Mouse (Mus musculus): ENCODE results near the gene Jmjd6. TPM values are rescaled to one million over a fixed set of nuclear protein-coding genes. Genes with fewer than 3 reads are reported as not detected.
"Not testable (repeated sequence)": the region's sequence is repeated elsewhere in the genome, so short reads cannot be mapped to it uniquely, and the experiment has no call there.

The Jmjd6 gene
- polyA plus RNA-seq, 1 experiment from 2014 or later, result 82.9 TPM

DNA sequence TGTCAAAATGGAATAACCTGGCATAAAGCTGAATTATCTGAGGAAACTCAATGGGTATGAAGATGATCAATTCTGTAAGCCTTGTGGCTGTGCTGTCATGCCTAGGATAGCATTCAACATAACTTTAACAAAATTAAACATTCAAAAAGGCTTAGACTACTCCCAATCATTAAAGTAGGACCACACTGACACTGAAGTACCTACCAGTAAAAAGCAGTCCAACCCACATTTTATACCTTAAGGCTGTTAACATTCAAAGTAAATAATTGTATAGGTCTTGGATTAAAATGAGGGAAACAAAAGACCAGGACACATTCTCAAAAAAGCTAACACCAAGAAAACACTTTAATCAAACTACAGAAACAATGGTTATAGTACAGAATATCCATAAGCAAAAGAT is 6.3 kb upstream of the Jmjd6 start:
- H3K4me3 ChIP-seq, result no peak overlapping the region
- peaks cover 22% of the 10 kb centered on the region for H3K4me1 ChIP-seq
- peaks cover 26% of the 10 kb centered on the region for H3K36me3 ChIP-seq
- H3K9me3 ChIP-seq (replicated peaks), result no peaks in the 10 kb centered on the region
- H3K27me3 ChIP-seq, result no peaks in the 10 kb centered on the region
- ATAC-seq (ENCODE audit: low FRiP score), result no peak
- no peak overlapping the region for H3K27ac ChIP-seq
- no peak overlapping the region for H3K9ac ChIP-seq
- H3K4me2 ChIP-seq (replicated peaks), result no peak overlapping the region

DNA sequence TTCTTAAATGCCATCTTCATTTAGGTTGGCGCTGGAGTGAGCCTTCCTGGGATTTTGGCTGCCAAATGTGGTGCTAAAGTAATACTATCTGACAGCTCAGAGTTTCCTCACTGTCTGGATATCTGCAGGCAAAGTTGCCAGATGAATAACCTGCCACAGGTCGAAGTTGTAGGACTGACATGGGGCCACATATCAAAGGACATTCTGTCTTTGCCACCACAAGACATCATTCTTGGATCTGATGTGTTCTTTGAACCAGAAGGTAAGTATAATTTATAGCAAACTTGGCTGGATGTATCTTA is 5.6 kb upstream of the Jmjd6 start:
- not testable (repeated sequence) for H3K4me2 ChIP-seq (replicated peaks); H3K9ac ChIP-seq; H3K27ac ChIP-seq; H3K27me3 ChIP-seq; H3K4me3 ChIP-seq; ATAC-seq (ENCODE audit: low FRiP score); H3K9me3 ChIP-seq (replicated peaks)
- Histone ChIP-seq H3K4me1 (peaks cover 23% of the 10 kb centered on the region), H3K36me3 (peaks cover 26% of the 10 kb centered on the region)
- 77% methylated on average over 2 of the region's 2 CpGs for WGBS

DNA sequence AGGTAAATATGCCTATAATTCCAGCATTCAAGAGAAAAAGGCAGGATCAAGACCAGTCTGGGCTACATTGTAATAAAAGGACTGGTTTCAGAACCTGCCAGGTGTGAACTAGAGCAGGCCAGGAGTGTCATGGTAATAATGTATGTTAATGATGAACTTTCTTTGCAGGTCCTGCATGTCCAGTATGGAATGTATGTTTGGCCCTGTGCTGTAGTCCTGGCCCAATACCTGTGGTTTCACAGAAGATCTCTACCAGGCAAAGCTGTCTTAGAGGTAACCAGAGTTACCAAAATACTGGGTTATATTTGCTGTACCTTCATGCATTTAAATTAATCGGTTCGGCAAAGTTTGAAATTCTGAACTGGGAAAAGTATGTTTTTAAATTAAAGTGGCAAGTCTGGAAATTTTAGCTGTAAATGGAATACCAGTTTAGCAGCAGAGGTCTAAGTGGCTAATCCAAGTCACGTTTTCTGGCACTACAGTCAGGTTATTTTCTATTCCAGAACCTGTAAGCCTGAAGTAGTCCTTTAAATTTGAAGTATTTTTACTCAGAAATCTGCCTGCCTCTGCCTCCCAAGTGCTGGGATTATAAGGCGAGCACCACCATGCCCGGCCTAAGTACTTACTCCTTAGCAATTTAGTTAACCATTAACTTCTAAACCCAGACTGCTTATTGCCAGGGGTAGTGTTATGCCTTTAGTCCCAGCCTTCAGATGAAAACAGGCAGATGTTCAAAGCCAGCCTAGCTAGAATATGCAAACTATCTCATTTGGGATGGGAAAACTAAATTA is 5.0 kb upstream of the Jmjd6 start:
- Histone ChIP-seq H3K4me2 (replicated peaks) (no peak overlapping the region), H3K36me3 (peaks cover 26% of the 10 kb centered on the region), H3K4me3 (no peak overlapping the region), H3K9me3 (replicated peaks) (no peaks in the 10 kb centered on the region), H3K27ac (no peak overlapping the region), H3K27me3 (no peaks in the 10 kb centered on the region), H3K4me1 (peaks cover 24% of the 10 kb centered on the region), H3K9ac (no peak overlapping the region)
- WGBS, result 79% methylated on average over 5 of the region's 5 CpGs
- ATAC-seq (ENCODE audit: low FRiP score), result no peak

DNA sequence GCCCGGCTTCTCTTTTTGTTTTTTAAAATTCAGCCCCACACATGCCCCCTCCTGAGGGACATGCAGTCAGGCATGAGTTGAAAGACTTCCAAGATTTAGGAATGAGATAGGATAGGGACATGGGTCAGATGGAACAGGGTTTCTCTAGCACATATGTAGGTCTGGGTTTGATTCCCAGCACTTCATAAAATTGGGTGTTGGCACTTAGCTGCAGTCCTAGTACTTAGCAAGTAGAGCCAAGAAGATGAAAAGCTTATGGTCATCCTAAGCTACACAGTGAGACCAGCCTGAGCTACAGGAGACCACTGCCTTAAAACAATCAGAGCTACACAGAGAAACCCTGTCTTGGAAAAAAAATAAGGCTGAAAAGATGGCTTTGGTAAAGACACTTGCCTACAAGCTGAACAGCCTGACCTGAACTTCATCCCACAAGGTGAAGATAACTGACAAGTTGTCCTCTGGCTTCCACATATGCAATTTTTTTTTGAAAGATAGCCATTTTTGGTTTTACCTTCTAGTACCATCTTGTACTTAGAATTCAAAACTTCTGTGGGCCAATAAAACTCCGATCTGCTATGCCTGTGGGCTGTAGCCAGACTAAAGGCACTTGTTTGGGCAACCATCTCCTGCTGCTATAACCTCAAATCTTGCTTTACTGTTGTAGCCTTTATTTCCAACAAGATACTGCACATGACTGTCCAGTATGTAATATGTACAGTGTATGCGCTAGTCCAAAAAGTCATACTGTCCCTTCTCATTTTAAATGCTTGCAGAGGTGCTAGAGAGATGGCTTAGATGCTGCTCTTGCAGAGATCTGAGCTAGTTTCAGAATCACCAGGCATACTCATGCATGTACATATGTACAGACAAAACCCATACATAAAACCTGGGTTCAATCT is 4.2 kb upstream of the Jmjd6 start:
- no peak overlapping the region for H3K27ac ChIP-seq
- no peak overlapping the region for H3K4me2 ChIP-seq (replicated peaks)
- H3K9me3 ChIP-seq (replicated peaks), result no peaks in the 10 kb centered on the region
- no peak overlapping the region for H3K9ac ChIP-seq
- 88% methylated on average over 3 of the region's 3 CpGs for WGBS
- ATAC-seq (ENCODE audit: low FRiP score), result no peak
- H3K4me3 ChIP-seq, result no peak overlapping the region
- peaks cover 24% of the 10 kb centered on the region for H3K4me1 ChIP-seq
- H3K27me3 ChIP-seq, result no peaks in the 10 kb centered on the region
- peaks cover 26% of the 10 kb centered on the region for H3K36me3 ChIP-seq

DNA sequence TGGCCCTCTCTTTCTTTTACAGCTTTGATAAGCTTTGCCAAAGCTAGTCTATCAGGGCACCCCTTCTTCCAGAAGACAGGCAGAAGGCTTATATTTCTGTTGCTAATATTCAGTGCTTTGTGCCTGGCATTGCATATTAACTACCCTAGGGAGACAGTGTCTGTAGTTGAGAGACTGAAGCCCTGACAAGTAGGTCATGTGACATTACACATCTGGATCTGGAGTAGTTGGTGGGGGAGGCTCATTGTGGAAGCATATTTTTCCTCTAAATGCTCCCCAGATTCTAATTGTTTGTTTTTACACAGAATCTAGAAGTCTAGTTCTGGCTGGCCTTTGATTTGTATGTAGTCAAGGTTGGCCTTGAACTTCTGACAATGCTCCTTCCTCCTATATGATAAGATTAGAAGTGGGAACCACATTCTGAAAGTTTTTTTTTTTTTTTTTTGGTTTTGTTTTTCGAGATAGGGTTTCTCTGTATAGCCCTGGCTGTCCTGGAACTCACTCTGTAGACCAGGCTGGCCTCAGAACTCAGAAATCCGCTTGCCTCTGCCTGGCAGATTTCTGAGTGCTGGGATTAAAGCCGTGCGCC is 3.4 kb upstream of the Jmjd6 start:
- peaks cover 30% of the 10 kb centered on the region for H3K4me1 ChIP-seq
- H3K9ac ChIP-seq, result no peak overlapping the region
- 79% methylated on average over 4 of the region's 4 CpGs for WGBS
- H3K9me3 ChIP-seq (replicated peaks), result no peaks in the 10 kb centered on the region
- no peak overlapping the region for H3K4me2 ChIP-seq (replicated peaks)
- no peak overlapping the region for H3K27ac ChIP-seq
- H3K4me3 ChIP-seq, result no peak overlapping the region
- peaks cover 26% of the 10 kb centered on the region for H3K36me3 ChIP-seq
- H3K27me3 ChIP-seq, result no peaks in the 10 kb centered on the region
- no peak for ATAC-seq (ENCODE audit: low FRiP score)

DNA sequence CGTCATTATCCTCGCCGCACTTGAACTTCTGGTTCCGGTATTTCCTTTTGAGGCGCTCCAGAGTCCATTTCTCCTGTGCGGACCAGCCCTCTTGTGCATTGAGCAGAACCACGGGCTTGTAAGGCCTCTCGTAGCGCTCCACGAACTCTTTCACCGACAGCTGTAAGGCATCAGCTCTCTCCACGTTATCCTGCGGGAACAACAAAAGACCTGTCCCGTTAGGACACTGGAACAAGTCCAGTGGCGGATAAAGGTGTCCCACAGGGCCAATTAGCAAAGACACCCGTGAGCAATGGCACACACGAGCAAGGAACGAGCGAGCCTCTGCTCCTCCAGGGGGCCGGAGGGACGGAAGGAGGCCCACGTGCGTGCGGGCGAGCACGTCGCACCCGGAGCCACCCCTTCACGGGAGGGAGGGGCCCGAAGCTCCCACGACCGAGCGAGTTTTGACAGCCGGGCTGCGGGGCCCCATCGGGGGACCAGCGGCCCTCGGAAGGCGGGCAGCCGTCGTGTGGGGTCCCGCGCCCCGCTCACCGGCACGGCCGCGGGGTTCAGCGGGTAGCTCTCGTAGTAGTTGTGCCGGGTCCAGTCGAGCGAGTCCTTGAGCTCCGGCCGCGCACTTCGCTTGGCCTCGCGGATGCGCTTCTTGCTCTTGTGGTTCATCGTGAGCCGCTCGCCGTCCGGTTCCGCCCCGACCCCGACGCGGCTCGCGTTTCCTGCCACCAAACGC is 553 bp downstream of the Jmjd6 start:
- peaks cover 48% of the 10 kb centered on the region for H3K4me1 ChIP-seq
- peak overlapping the region; percentile 90 for H3K4me2 ChIP-seq (replicated peaks)
- ATAC-seq (ENCODE audit: low FRiP score), result peak; percentile 73
- H3K36me3 ChIP-seq, result peaks cover 38% of the 10 kb centered on the region
- peak overlapping the region; percentile 78 for H3K9ac ChIP-seq
- no peaks in the 10 kb centered on the region for H3K9me3 ChIP-seq (replicated peaks)
- under 1% methylated on average over 62 of the region's 73 CpGs for WGBS
- H3K27ac ChIP-seq, result peak overlapping the region; percentile 95
- H3K27me3 ChIP-seq, result no peaks in the 10 kb centered on the region
- H3K4me3 ChIP-seq, result peak overlapping the region; percentile 73

DNA sequence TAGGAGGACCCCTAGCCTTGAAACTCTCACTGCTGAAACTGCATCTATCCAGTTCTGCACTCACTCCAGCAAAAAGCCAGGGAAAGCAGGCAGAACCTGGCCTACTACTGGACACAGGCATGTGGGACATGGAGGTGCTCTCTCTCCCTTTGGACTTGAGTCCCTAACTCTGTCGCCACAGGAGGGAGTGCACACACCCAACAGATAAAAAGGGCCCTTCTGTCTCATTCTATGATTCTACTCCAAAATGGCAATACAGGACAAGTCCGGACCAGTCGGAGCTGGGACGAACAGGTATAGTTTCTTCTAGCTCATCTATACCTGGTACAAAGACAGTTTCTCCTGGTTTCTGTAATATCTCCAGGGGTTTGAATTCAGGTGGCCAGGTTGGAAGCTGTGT is 2.5 kb downstream of the Jmjd6 start:
- Histone ChIP-seq H3K4me3 (peak overlapping the region; percentile 73; the same call in 1 of the 2 replicates), H3K36me3 (peaks cover 52% of the 10 kb centered on the region), H3K27me3 (no peaks in the 10 kb centered on the region), H3K9ac (peak overlapping the region; percentile 78), H3K4me2 (replicated peaks) (peak overlapping the region; percentile 90), H3K27ac (no peak overlapping the region), H3K4me1 (peaks cover 43% of the 10 kb centered on the region), H3K9me3 (replicated peaks) (no peaks in the 10 kb centered on the region)
- no peak for ATAC-seq (ENCODE audit: low FRiP score)
- 84% methylated on average over 4 of the region's 4 CpGs for WGBS

DNA sequence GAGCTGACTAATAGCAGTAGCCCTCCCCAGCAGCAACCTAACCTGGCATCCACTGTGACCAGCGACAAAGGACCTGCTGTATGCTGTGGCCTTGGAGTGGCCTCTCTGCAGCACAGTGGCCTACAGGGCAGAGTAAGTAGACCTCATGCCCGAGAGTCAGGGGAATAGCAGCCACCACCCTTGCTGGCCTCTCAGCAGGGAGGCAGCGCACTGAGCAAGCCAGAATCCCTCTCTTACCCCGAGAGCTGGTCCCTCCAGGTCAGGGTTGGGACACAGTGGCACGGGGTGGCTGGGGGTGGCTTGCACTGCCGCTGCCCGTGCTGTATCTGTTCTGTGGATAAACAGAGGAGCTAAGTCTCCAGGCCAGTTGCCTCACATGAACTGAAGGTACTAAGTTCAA is 3.6 kb downstream of the Jmjd6 start:
- H3K27me3 ChIP-seq, result no peaks in the 10 kb centered on the region
- 0 out of 2 replicates have a peak overlapping the region, but pooled peaks have one; percentile 21 for H3K4me2 ChIP-seq (replicated peaks)
- H3K36me3 ChIP-seq, result peaks cover 63% of the 10 kb centered on the region
- no peak for ATAC-seq (ENCODE audit: low FRiP score)
- WGBS, result 77% methylated on average over 7 of the region's 7 CpGs
- peak overlapping the region; percentile 23; the same call in 1 of the 2 replicates for H3K9ac ChIP-seq
- H3K27ac ChIP-seq, result no peak overlapping the region
- 0 out of 2 replicates have a peak overlapping the region, but pooled peaks have one; percentile 73 for H3K4me3 ChIP-seq
- H3K9me3 ChIP-seq (replicated peaks), result no peaks in the 10 kb centered on the region
- peaks cover 42% of the 10 kb centered on the region for H3K4me1 ChIP-seq

DNA sequence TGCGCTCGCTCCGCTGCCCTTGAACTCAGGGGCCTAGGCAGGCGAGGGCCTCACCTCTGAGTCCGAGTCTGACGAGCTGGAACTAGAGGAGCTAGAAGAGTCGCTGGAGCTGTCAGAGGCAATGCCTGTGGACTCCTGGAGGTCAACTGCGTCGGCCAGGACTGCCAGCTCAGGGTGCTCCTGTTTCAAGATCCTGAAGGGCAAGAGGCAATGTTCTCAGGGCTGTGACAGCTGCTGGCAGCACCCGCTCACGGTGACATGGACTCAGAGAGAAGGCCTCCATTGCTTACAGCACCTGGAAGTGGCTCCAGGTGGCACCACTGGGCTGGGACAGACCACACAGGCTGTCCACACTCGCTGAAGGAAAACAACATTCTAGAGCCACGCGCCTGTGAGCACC is 4.3 kb downstream of the Jmjd6 start:
- Histone ChIP-seq H3K4me2 (replicated peaks) (no peak overlapping the region), H3K36me3 (peaks cover 70% of the 10 kb centered on the region), H3K9me3 (replicated peaks) (no peaks in the 10 kb centered on the region), H3K4me3 (no peak overlapping the region), H3K4me1 (peaks cover 35% of the 10 kb centered on the region), H3K27me3 (no peaks in the 10 kb centered on the region), H3K27ac (no peak overlapping the region), H3K9ac (no peak overlapping the region)
- 90% methylated on average over 14 of the region's 14 CpGs for WGBS
- no peak for ATAC-seq (ENCODE audit: low FRiP score)

DNA sequence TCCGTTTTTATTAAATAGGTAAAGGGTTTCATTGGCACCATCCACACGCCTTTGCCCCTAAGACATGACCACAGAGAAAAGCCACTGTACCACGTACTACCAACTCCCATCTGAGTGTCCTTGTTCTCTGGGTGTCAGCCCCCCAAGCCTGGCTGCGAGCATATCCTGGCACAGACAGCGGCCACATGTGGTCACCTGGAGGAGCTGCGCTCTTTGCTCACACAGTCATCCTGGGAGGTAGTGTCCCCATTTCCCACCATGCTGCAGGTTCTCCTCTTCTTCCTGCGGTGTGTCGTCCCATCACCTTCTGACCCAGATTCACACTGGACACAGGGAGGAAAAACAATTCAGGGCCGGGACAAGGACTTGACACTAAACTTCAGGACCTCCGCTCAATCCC is 5.8 kb downstream of the Jmjd6 start:
- H3K36me3 ChIP-seq, result peaks cover 80% of the 10 kb centered on the region
- no peak overlapping the region for H3K4me2 ChIP-seq (replicated peaks)
- no peak for ATAC-seq (ENCODE audit: low FRiP score)
- H3K27ac ChIP-seq, result no peak overlapping the region
- WGBS, result 90% methylated on average over 10 of the region's 10 CpGs
- no peaks in the 10 kb centered on the region for H3K9me3 ChIP-seq (replicated peaks)
- H3K9ac ChIP-seq, result no peak overlapping the region
- no peak overlapping the region for H3K4me3 ChIP-seq
- H3K27me3 ChIP-seq, result no peaks in the 10 kb centered on the region
- peaks cover 42% of the 10 kb centered on the region for H3K4me1 ChIP-seq

DNA sequence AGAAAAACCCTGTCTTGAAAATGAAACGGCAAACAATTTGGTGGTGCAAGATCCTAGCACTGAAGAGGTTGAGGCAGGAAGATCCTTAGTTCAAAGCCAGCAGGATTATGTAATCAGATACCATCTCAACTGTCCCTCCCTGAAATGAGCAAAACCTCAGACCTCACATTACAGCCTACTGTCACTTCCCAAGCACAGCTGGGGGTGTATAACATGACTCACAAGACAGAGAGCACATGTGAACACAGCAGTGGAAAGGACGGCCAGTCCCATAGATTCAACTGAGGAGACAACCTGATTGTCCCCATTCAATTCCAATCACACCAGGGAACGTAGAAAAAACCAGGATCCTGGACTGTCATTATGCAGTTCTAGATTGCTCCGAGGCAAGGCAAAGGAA is 7.0 kb downstream of the Jmjd6 start:
- H3K27me3 ChIP-seq, result no peaks in the 10 kb centered on the region
- H3K9me3 ChIP-seq (replicated peaks), result no peaks in the 10 kb centered on the region
- no peak overlapping the region for H3K27ac ChIP-seq
- H3K9ac ChIP-seq, result no peak overlapping the region
- WGBS, result 91% methylated on average over 4 of the region's 4 CpGs
- no peak overlapping the region for H3K4me2 ChIP-seq (replicated peaks)
- peaks cover 80% of the 10 kb centered on the region for H3K36me3 ChIP-seq
- H3K4me1 ChIP-seq, result peaks cover 35% of the 10 kb centered on the region
- no peak overlapping the region for H3K4me3 ChIP-seq
- ATAC-seq (ENCODE audit: low FRiP score), result no peak

DNA sequence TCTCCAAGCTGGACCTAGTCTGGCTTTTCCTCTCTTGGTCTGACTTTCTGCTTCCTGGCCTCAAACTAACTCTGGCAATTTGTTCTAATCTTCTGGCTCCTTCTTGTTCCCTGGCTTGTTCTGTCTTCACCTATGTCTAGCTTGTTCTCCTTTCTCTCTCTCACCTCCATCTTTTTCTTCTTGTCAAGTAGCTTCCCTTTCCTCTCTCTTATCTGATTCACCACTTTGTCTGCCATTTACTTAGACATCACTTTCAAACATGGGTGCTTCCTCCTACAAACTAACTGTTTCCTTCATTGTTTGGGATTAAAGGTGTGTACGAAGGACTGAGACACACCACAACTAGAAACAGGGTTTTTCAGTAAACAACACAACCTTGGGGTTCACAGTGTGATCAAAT is 8.3 kb downstream of the Jmjd6 start:
- no peak overlapping the region for H3K27ac ChIP-seq
- H3K36me3 ChIP-seq, result peaks cover 68% of the 10 kb centered on the region
- H3K9ac ChIP-seq, result no peak overlapping the region
- H3K4me3 ChIP-seq, result no peak overlapping the region
- ATAC-seq (ENCODE audit: low FRiP score), result no peak
- no peaks in the 10 kb centered on the region for H3K9me3 ChIP-seq (replicated peaks)
- WGBS, result 100% methylated on average over 1 of the region's 1 CpGs
- peaks cover 22% of the 10 kb centered on the region for H3K4me1 ChIP-seq
- H3K4me2 ChIP-seq (replicated peaks), result no peak overlapping the region
- H3K27me3 ChIP-seq, result no peaks in the 10 kb centered on the region

All from hindbrain, embryonic 12.5 days (tissue).